Mouse (Mus musculus) liver, embryonic 15.5 days (tissue): Measurements from ENCODE around the gene Aig1. TPM values are rescaled to one million over a fixed set of nuclear protein-coding genes. Genes with fewer than 3 reads are reported as not detected.

ENCODE experiments used
- ATAC-seq: fragments of 200-750 bp; cut with Nextera tagmentation; 2 replicates; pipeline ENCODE4 v1.8.0; 2017; ENCODE audit warnings: moderate number of reproducible peaks, mild to moderate bottlenecking, moderate library complexity; ENCODE audit not compliant: insufficient read depth
- H3K27ac ChIP-seq: fragments of 300-500 bp; sonication (generic); replicated peaks from 2 replicates; pipeline ENCODE4 v1.5.1; 2015; ENCODE audit warnings: mild to moderate bottlenecking, inconsistent platforms
- H3K27me3 ChIP-seq: fragments of 300-500 bp; sonication (generic); 2 replicates; pipeline ENCODE4 v1.6.1; 2015; ENCODE audit warnings: mild to moderate bottlenecking, inconsistent platforms
- H3K36me3 ChIP-seq: fragments of 300-500 bp; sonication (generic); replicated peaks from 2 replicates; pipeline ENCODE4 v1.6.1; 2015; ENCODE audit warnings: moderate library complexity, mild to moderate bottlenecking, inconsistent platforms
- H3K4me1 ChIP-seq: fragments of 300-500 bp; sonication (generic); replicated peaks from 2 replicates; pipeline ENCODE4 v1.6.1; 2015; ENCODE audit warnings: inconsistent platforms
- H3K4me2 ChIP-seq: fragments of 300-500 bp; sonication (generic); 2 replicates; pipeline ENCODE4 v1.6.1; 2015; ENCODE audit warnings: moderate library complexity, mild to moderate bottlenecking, inconsistent platforms
- H3K4me3 ChIP-seq: fragments of 300-500 bp; sonication (generic); replicated peaks from 2 replicates; pipeline ENCODE4 v1.5.1; 2015; ENCODE audit warnings: mild to moderate bottlenecking, inconsistent platforms
- H3K9ac ChIP-seq: fragments of 300-500 bp; sonication (generic); 2 replicates; pipeline ENCODE4 v1.6.1; 2015; ENCODE audit warnings: moderate library complexity, mild to moderate bottlenecking, inconsistent platforms
- H3K9me3 ChIP-seq: fragments of 300-500 bp; sonication (generic); replicated peaks from 2 replicates; pipeline ENCODE4 v1.6.1; 2016; ENCODE audit warnings: inconsistent platforms
- WGBS: fragments of 180-500 bp; shearing (Covaris S2); methylation state at CpG from one replicate; pipeline ENCODE4 v1.1.7; 2015; ENCODE audit warnings: mixed read lengths; ENCODE audit not compliant: insufficient replicate concordance; 5-methylcytosine and 5-hydroxymethylcytosine counted together
- polyA plus RNA-seq: library from polyadenylated mRNA; unstranded; fragments of >200 nt; fragmentation: Nextera tagmentation; extraction: Ambion mirVana; gene quantifications from 2 replicates; pipeline ENCODE4 v1.2.1, GENCODE M21; 2015

Aig1 gene
- polyA plus RNA-seq, 1 experiment from 2014 or later, result 14.5 TPM

GRCm38 (mm10) chr10:13674304-13675032, 194.3 kb downstream of the Aig1 start:
- no peaks in the 10 kb centered on the region for H3K36me3 ChIP-seq
- no peaks in the 10 kb centered on the region for H3K27me3 ChIP-seq
- H3K4me2 ChIP-seq, result no peak overlapping the region
- WGBS, result 70% methylated on average over 7 of the region's 7 CpGs
- no peak overlapping the region for H3K9ac ChIP-seq
- H3K27ac ChIP-seq, result no peak overlapping the region
- no peaks in the 10 kb centered on the region for H3K4me1 ChIP-seq
- ATAC-seq, result no peak
- H3K9me3 ChIP-seq, result no peaks in the 10 kb centered on the region
- H3K4me3 ChIP-seq, result no peak overlapping the region

- Histone ChIP-seq H3K9ac (no peak overlapping the region), H3K4me1 (no peaks in the 10 kb centered on the region), H3K36me3 (no peaks in the 10 kb centered on the region), H3K4me2 (no peak overlapping the region), H3K27ac (no peak overlapping the region), H3K9me3 (no peaks in the 10 kb centered on the region), H3K27me3 (no peaks in the 10 kb centered on the region), H3K4me3 (no peak overlapping the region)
- ATAC-seq, result no peak
- 69% methylated on average over 10 of the region's 10 CpGs for WGBS
Observed at GRCm38 (mm10) chr10:13667166-13667696, 201.5 kb downstream of the Aig1 start.

- Histone ChIP-seq H3K27ac (no peak overlapping the region), H3K27me3 (no peaks in the 10 kb centered on the region), H3K4me1 (no peaks in the 10 kb centered on the region), H3K4me2 (no peak overlapping the region), H3K9me3 (no peaks in the 10 kb centered on the region), H3K36me3 (no peaks in the 10 kb centered on the region), H3K9ac (no peak overlapping the region), H3K4me3 (no peak overlapping the region)
- no peak for ATAC-seq
Observed at GRCm38 (mm10) chr10:13663476-13663875, 205.3 kb downstream of the Aig1 start.

GRCm38 (mm10) chr10:13659778-13660177, 209.0 kb downstream of the Aig1 start:
- H3K4me3 ChIP-seq, result no peak overlapping the region
- no peaks in the 10 kb centered on the region for H3K9me3 ChIP-seq
- H3K27ac ChIP-seq, result no peak overlapping the region
- no peaks in the 10 kb centered on the region for H3K4me1 ChIP-seq
- H3K36me3 ChIP-seq, result no peaks in the 10 kb centered on the region
- no peak overlapping the region for H3K9ac ChIP-seq
- ATAC-seq, result no peak
- WGBS, result 58% methylated on average over 2 of the region's 2 CpGs
- no peak overlapping the region for H3K4me2 ChIP-seq
- H3K27me3 ChIP-seq, result no peaks in the 10 kb centered on the region

- Histone ChIP-seq H3K4me1 (no peaks in the 10 kb centered on the region), H3K9ac (no peak overlapping the region), H3K36me3 (no peaks in the 10 kb centered on the region), H3K27me3 (no peaks in the 10 kb centered on the region), H3K4me2 (no peak overlapping the region), H3K9me3 (no peaks in the 10 kb centered on the region), H3K27ac (no peak overlapping the region), H3K4me3 (no peak overlapping the region)
- WGBS, result 55% methylated on average over 10 of the region's 10 CpGs
- no peak for ATAC-seq
Observed at GRCm38 (mm10) chr10:13653739-13654462, 214.9 kb downstream of the Aig1 start.

GRCm38 (mm10) chr10:13653326-13653725, 215.5 kb downstream of the Aig1 start:
- H3K27me3 ChIP-seq, result no peaks in the 10 kb centered on the region
- WGBS, result 75% methylated on average over 7 of the region's 7 CpGs
- no peaks in the 10 kb centered on the region for H3K36me3 ChIP-seq
- H3K9me3 ChIP-seq, result no peaks in the 10 kb centered on the region
- no peak overlapping the region for H3K4me3 ChIP-seq
- H3K4me2 ChIP-seq, result no peak overlapping the region
- no peaks in the 10 kb centered on the region for H3K4me1 ChIP-seq
- ATAC-seq, result no peak
- no peak overlapping the region for H3K27ac ChIP-seq
- H3K9ac ChIP-seq, result no peak overlapping the region

GRCm38 (mm10) chr10:13652061-13652460, 216.7 kb downstream of the Aig1 start:
- no peak overlapping the region for H3K27ac ChIP-seq
- H3K4me3 ChIP-seq, result no peak overlapping the region
- no peak for ATAC-seq
- no peaks in the 10 kb centered on the region for H3K36me3 ChIP-seq
- no peak overlapping the region for H3K9ac ChIP-seq
- no peaks in the 10 kb centered on the region for H3K27me3 ChIP-seq
- WGBS, result 68% methylated on average over 4 of the region's 4 CpGs
- H3K4me1 ChIP-seq, result no peaks in the 10 kb centered on the region
- no peak overlapping the region for H3K4me2 ChIP-seq
- H3K9me3 ChIP-seq, result no peaks in the 10 kb centered on the region

- H3K36me3 ChIP-seq, result no peaks in the 10 kb centered on the region
- no peaks in the 10 kb centered on the region for H3K9me3 ChIP-seq
- no peaks in the 10 kb centered on the region for H3K27me3 ChIP-seq
- H3K27ac ChIP-seq, result no peak overlapping the region
- no peaks in the 10 kb centered on the region for H3K4me1 ChIP-seq
- WGBS, result 14% methylated on average over 7 of the region's 7 CpGs
- H3K9ac ChIP-seq, result no peak overlapping the region
- H3K4me3 ChIP-seq, result no peak overlapping the region
- no peak overlapping the region for H3K4me2 ChIP-seq
- no peak for ATAC-seq
Observed at GRCm38 (mm10) chr10:13641750-13642149, 227.0 kb downstream of the Aig1 start.

GRCm38 (mm10) chr10:13631796-13632195, 237.0 kb downstream of the Aig1 start:
- Histone ChIP-seq H3K27me3 (no peaks in the 10 kb centered on the region), H3K4me2 (no peak overlapping the region), H3K4me3 (no peak overlapping the region), H3K4me1 (no peaks in the 10 kb centered on the region), H3K27ac (no peak overlapping the region), H3K9ac (no peak overlapping the region), H3K9me3 (no peaks in the 10 kb centered on the region), H3K36me3 (no peaks in the 10 kb centered on the region)
- no peak for ATAC-seq
- 50% methylated on average over 3 of the region's 3 CpGs for WGBS

GRCm38 (mm10) chr10:13623735-13624134, 245.0 kb downstream of the Aig1 start:
- Histone ChIP-seq H3K4me2 (no peak overlapping the region), H3K27ac (no peak overlapping the region), H3K27me3 (no peaks in the 10 kb centered on the region), H3K9ac (no peak overlapping the region), H3K9me3 (no peaks in the 10 kb centered on the region), H3K4me1 (no peaks in the 10 kb centered on the region), H3K36me3 (no peaks in the 10 kb centered on the region), H3K4me3 (no peak overlapping the region)
- ATAC-seq, result no peak
- 62% methylated on average over 5 of the region's 5 CpGs for WGBS

- ATAC-seq, result no peak
- Histone ChIP-seq H3K4me2 (no peak overlapping the region), H3K4me1 (no peaks in the 10 kb centered on the region), H3K9ac (no peak overlapping the region), H3K4me3 (no peak overlapping the region), H3K9me3 (no peaks in the 10 kb centered on the region), H3K36me3 (no peaks in the 10 kb centered on the region), H3K27ac (no peak overlapping the region), H3K27me3 (no peaks in the 10 kb centered on the region)
- 40% methylated on average over 2 of the region's 2 CpGs for WGBS
Observed at GRCm38 (mm10) chr10:13600926-13601325, 267.9 kb downstream of the Aig1 start.
